Mouse (Mus musculus): ENCODE measurements around the gene Serpina3i. TPM values are rescaled to one million over a fixed set of nuclear protein-coding genes. Genes with fewer than 3 reads are reported as not detected.

Gene Serpina3i
- total and polyA plus RNA-seq, 3 experiments: not detected

DNA sequence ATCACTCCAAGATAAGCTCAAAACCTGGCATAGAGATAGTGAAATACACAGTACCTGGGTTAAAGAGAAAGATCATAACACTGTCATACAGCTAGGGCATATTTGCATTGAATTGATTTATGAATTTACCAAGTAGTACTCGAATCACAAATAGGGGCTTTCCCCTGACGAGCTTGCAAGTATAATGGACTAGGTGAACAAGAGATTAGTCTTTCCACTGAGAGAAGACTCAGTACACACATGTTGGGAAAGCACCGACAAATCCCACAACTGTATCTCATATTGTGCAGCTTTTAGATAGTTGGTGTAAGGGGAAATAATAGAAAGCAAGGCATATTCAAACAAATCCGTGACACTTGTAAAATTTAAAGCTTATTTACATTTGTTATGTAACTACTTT, 43.1 kb downstream of the Serpina3i start:
- TF ChIP-seq IRF4 (IDR thresholded peaks at IDR 0.05; ENCODE audit: low read depth, low read length) (peak; percentile 88), RAD21 (IDR thresholded peaks at IDR 0.05; ENCODE audit: low read depth, low read length) (no peak; the same call in 1 of the 2 replicates), MYC (IDR thresholded peaks at IDR 0.05; ENCODE audit: low read depth, low read length) (peak; percentile 71; the same call in 1 of the 2 replicates), MEF2A (IDR thresholded peaks at IDR 0.05; ENCODE audit: borderline replicate concordance, low read depth, low read length) (peak; percentile 54; the same call in 1 of the 2 replicates), JUN (IDR thresholded peaks at IDR 0.05; ENCODE audit: insufficient read depth, low read depth, low read length) (peak; percentile 28; the same call in 1 of the 2 replicates), EP300 (IDR thresholded peaks at IDR 0.05; ENCODE audit: low read length) (peak; percentile 77), UBTF (IDR thresholded peaks at IDR 0.05; ENCODE audit: low read depth, low read length) (no peak), BHLHE40 (IDR thresholded peaks at IDR 0.05; ENCODE audit: low read depth, low read length) (peak; percentile 39), RCOR1 (conservative IDR thresholded peaks at IDR 0.05; ENCODE audit: low read depth, low read length) (peak; percentile 73; the same call in 1 of the 2 replicates), MAZ (IDR thresholded peaks at IDR 0.05; ENCODE audit: low read depth, low read length) (no peak), MAFK (IDR thresholded peaks at IDR 0.05; ENCODE audit: insufficient replicate concordance, low read length) (0 out of 2 replicates have a peak, but pooled peaks have one; percentile 47), TCF12 (IDR thresholded peaks at IDR 0.05; ENCODE audit: low read depth, low read length) (peak; percentile 25; the same call in 1 of the 2 replicates), ZKSCAN1 (IDR thresholded peaks at IDR 0.05; ENCODE audit: borderline replicate concordance, low read depth, low read length) (no peak), POLR2A (IDR thresholded peaks at IDR 0.05; ENCODE audit: low read depth, low read length) (no peak), ETS1 (conservative IDR thresholded peaks at IDR 0.05; ENCODE audit: low read depth, low read length) (peak; percentile 60)
- peaks cover 4 to 12% of the 10 kb centered on the region in 2 experiments for H3K4me1 ChIP-seq (ENCODE audit: control insufficient read depth in 1 of 2, insufficient read depth in 2 of 2)
- H3K9me3 ChIP-seq (replicated peaks; ENCODE audit: low read length): peaks cover 2% of the 10 kb centered on the region
- H3K36me3 ChIP-seq (replicated peaks in 1 of 2; ENCODE audit: control insufficient read depth in 1 of 2, insufficient read depth in 1 of 2, low read length in 1 of 2): no peaks in the 10 kb centered on the region
- H3K79me2 ChIP-seq (replicated peaks; ENCODE audit: control insufficient read depth, extremely low read depth, insufficient read depth, poor library complexity, severe bottlenecking): no peaks in the 10 kb centered on the region
- in situ Hi-C loops (cut with MboI; ENCODE audit: low pct_ligation_motif_present, low pct_unique_long_range_greater_than_20kb, low sequenced_read_pairs) (no loop called here), dilution Hi-C loops (cut with MboI; ENCODE audit: extremely low pct_ligation_motif_present, extremely low pct_unique_long_range_greater_than_20kb, low sequenced_read_pairs) (no loop called here)
- no peaks in the 10 kb centered on the region for H3K27me3 ChIP-seq (replicated peaks)
- H3K9ac ChIP-seq (ENCODE audit: insufficient read depth, low read depth): no peak overlapping the region
- no peak overlapping the region for H3K27ac ChIP-seq (ENCODE audit: insufficient read depth, low read depth)
- no peak overlapping the region for H3K4me3 ChIP-seq (replicated peaks in 1 of 3; ENCODE audit: low read depth in 2 of 3, low read length in 2 of 3, poor library complexity in 1 of 3)
- peak; percentile 81 for DNase-seq (ENCODE audit: extremely low read depth)
- H3K4me2 ChIP-seq (ENCODE audit: insufficient read depth, low read depth, poor library complexity, severe bottlenecking): no peak overlapping the region

DNA sequence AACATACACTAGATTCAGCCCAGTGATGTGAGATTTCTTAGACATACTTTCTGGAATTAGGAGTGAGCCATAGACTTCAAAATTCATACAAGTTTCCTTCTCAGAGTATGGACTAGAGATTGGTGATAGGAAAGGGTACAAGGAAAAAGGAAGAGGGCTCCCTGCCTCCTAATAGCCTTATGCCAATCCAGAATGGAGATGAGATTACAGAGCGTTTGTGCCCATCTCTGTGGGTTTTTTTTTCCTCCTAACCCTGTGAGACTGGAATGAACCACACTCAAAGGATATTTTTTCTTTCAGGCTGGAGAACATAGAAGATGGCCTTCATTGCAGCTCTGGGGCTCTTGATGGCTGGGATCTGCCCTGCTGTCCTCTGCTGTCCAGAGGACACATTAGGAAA, 51.3 kb downstream of the Serpina3i start, which contains the start of gene Serpina3j:
Gene Serpina3j (plus strand): TSS at position 301 of the 400 bp plus-strand sequence.
- in situ Hi-C loops (cut with MboI; ENCODE audit: low pct_ligation_motif_present, low pct_unique_long_range_greater_than_20kb, low sequenced_read_pairs) (no loop called here), dilution Hi-C loops (cut with MboI; ENCODE audit: extremely low pct_ligation_motif_present, extremely low pct_unique_long_range_greater_than_20kb, low sequenced_read_pairs) (no loop called here)
- Histone ChIP-seq H3K9me3 (replicated peaks; ENCODE audit: low read length) (no peaks in the 10 kb centered on the region), H3K4me3 (replicated peaks in 1 of 3; ENCODE audit: low read depth in 2 of 3, low read length in 2 of 3, poor library complexity in 1 of 3) (no peak within 1 kb of the TSS), H3K79me2 (replicated peaks; ENCODE audit: control insufficient read depth, extremely low read depth, insufficient read depth, poor library complexity, severe bottlenecking) (no peaks in the 10 kb centered on the region), H3K4me1 (ENCODE audit: control insufficient read depth in 1 of 2, insufficient read depth in 2 of 2) (no peaks in the 10 kb centered on the region), H3K36me3 (replicated peaks in 1 of 2; ENCODE audit: control insufficient read depth in 1 of 2, insufficient read depth in 1 of 2, low read length in 1 of 2) (no peaks in the 10 kb centered on the region), H3K27me3 (replicated peaks) (peaks cover 3% of the 10 kb centered on the region), H3K27ac (ENCODE audit: insufficient read depth, low read depth) (no peak within 1 kb of the TSS), H3K4me2 (ENCODE audit: insufficient read depth, low read depth, poor library complexity, severe bottlenecking) (no peak within 1 kb of the TSS), H3K9ac (ENCODE audit: insufficient read depth, low read depth) (no peak within 1 kb of the TSS)
- no peak for DNase-seq (ENCODE audit: extremely low read depth)
- TF ChIP-seq PAX5 (IDR thresholded peaks at IDR 0.05; ENCODE audit: low read length): no peak
- TF ChIP-seq KAT2A (IDR thresholded peaks at IDR 0.05; ENCODE audit: insufficient replicate concordance, low read length): no peak
- no peak for TF ChIP-seq JUN (IDR thresholded peaks at IDR 0.05; ENCODE audit: insufficient read depth, low read depth, low read length)
- no peak for TF ChIP-seq ETS1 (conservative IDR thresholded peaks at IDR 0.05; ENCODE audit: low read depth, low read length)
- no peak for TF ChIP-seq USF2 (conservative IDR thresholded peaks at IDR 0.05; ENCODE audit: low read depth, low read length)
- no peak for TF ChIP-seq ZKSCAN1 (IDR thresholded peaks at IDR 0.05; ENCODE audit: borderline replicate concordance, low read depth, low read length)
- TF ChIP-seq MXI1 (IDR thresholded peaks at IDR 0.05; ENCODE audit: low read depth, low read length): no peak
- TF ChIP-seq ZMIZ1 (IDR thresholded peaks at IDR 0.05; ENCODE audit: low read depth, low read length): no peak
- TF ChIP-seq CTCF (conservative IDR thresholded peaks at IDR 0.05 in 1 of 2, IDR thresholded peaks at IDR 0.05 in 1 of 2; ENCODE audit: low read depth in 2 of 2, low read length in 2 of 2): no peak

Other genes starting within 250 kb of the Serpina3i start
- gene Serpina9, start 249.4 kb upstream of the Serpina3i start, total RNA-seq (2012; rRNA removed): 0.08 and 0.13 TPM in 2 replicates
- 0.36 and 0.42 TPM in 2 replicates for gene Serpina9, start 249.4 kb upstream of the Serpina3i start, total RNA-seq (2014; rRNA removed)
- 0.23 TPM in 1 of 2 replicates, not detected in the other for gene Serpina9, start 249.4 kb upstream of the Serpina3i start, polyA plus RNA-seq (2012; ENCODE audit: insufficient read length, low read depth)
- gene Serpina12, start 218.7 kb upstream of the Serpina3i start, total RNA-seq (2012; rRNA removed): not detected in 2 replicates
- not detected in 2 replicates for gene Serpina12, start 218.7 kb upstream of the Serpina3i start, total RNA-seq (2014; rRNA removed)
- gene Serpina12, start 218.7 kb upstream of the Serpina3i start, polyA plus RNA-seq (2012; ENCODE audit: insufficient read length, low read depth): 0.08 and 0.09 TPM in 2 replicates
- gene Serpina5, start 162.0 kb upstream of the Serpina3i start, total RNA-seq (2012; rRNA removed): not detected in 2 replicates
- gene Serpina5, start 162.0 kb upstream of the Serpina3i start, total RNA-seq (2014; rRNA removed): not detected in 2 replicates
- gene Serpina5, start 162.0 kb upstream of the Serpina3i start, polyA plus RNA-seq (2012; ENCODE audit: insufficient read length, low read depth): not detected in 2 replicates
- gene Serpina3a, start 150.4 kb upstream of the Serpina3i start, total RNA-seq (2012; rRNA removed): not detected in 2 replicates
- not detected in 2 replicates for gene Serpina3a, start 150.4 kb upstream of the Serpina3i start, total RNA-seq (2014; rRNA removed)
- not detected in 2 replicates for gene Serpina3a, start 150.4 kb upstream of the Serpina3i start, polyA plus RNA-seq (2012; ENCODE audit: insufficient read length, low read depth)
- gene Serpina3b, start 135.1 kb upstream of the Serpina3i start, total RNA-seq (2012; rRNA removed): not detected in 2 replicates
- not detected in 2 replicates for gene Serpina3b, start 135.1 kb upstream of the Serpina3i start, total RNA-seq (2014; rRNA removed)
- gene Serpina3b, start 135.1 kb upstream of the Serpina3i start, polyA plus RNA-seq (2012; ENCODE audit: insufficient read length, low read depth): not detected in 2 replicates
- not detected in 2 replicates for gene Serpina3c, start 109.3 kb upstream of the Serpina3i start, total RNA-seq (2012; rRNA removed)
- not detected in 2 replicates for gene Serpina3c, start 109.3 kb upstream of the Serpina3i start, total RNA-seq (2014; rRNA removed)
- not detected in 2 replicates for gene Serpina3c, start 109.3 kb upstream of the Serpina3i start, polyA plus RNA-seq (2012; ENCODE audit: insufficient read length, low read depth)
- 0.08 TPM in 1 of 2 replicates, not detected in the other for gene Serpina3f, start 48.6 kb upstream of the Serpina3i start, total RNA-seq (2012; rRNA removed)
- gene Serpina3f, start 48.6 kb upstream of the Serpina3i start, total RNA-seq (2014; rRNA removed): 0.35 TPM in 1 of 2 replicates, not detected in the other
- 0.22 and 0.51 TPM in 2 replicates for gene Serpina3f, start 48.6 kb upstream of the Serpina3i start, polyA plus RNA-seq (2012; ENCODE audit: insufficient read length, low read depth)
- gene Serpina3g, start 26.9 kb upstream of the Serpina3i start, total RNA-seq (2012; rRNA removed): 0.88 and 1.4 TPM in 2 replicates
- 12.9 and 13.9 TPM in 2 replicates for gene Serpina3g, start 26.9 kb upstream of the Serpina3i start, total RNA-seq (2014; rRNA removed)
- 9.3 and 11.7 TPM in 2 replicates for gene Serpina3g, start 26.9 kb upstream of the Serpina3i start, polyA plus RNA-seq (2012; ENCODE audit: insufficient read length, low read depth)
- not detected in 2 replicates for gene Serpina3j, start 51.4 kb downstream of the Serpina3i start, total RNA-seq (2012; rRNA removed)
- not detected in 2 replicates for gene Serpina3j, start 51.4 kb downstream of the Serpina3i start, total RNA-seq (2014; rRNA removed)
- gene Serpina3j, start 51.4 kb downstream of the Serpina3i start, polyA plus RNA-seq (2012; ENCODE audit: insufficient read length, low read depth): not detected in 2 replicates
- not detected in 2 replicates for gene Serpina3k, start 75.4 kb downstream of the Serpina3i start, total RNA-seq (2012; rRNA removed)
- gene Serpina3k, start 75.4 kb downstream of the Serpina3i start, total RNA-seq (2014; rRNA removed): not detected in 2 replicates
- gene Serpina3k, start 75.4 kb downstream of the Serpina3i start, polyA plus RNA-seq (2012; ENCODE audit: insufficient read length, low read depth): not detected in 2 replicates
- gene Serpina3m, start 75.4 kb downstream of the Serpina3i start, total RNA-seq (2012; rRNA removed): not detected in 2 replicates
- not detected in 2 replicates for gene Serpina3m, start 75.4 kb downstream of the Serpina3i start, total RNA-seq (2014; rRNA removed)
- gene Serpina3m, start 75.4 kb downstream of the Serpina3i start, polyA plus RNA-seq (2012; ENCODE audit: insufficient read length, low read depth): not detected in 2 replicates
- not detected in 2 replicates for gene Serpina3n, start 143.6 kb downstream of the Serpina3i start, total RNA-seq (2012; rRNA removed)
- gene Serpina3n, start 143.6 kb downstream of the Serpina3i start, total RNA-seq (2014; rRNA removed): not detected in 2 replicates
- not detected in 2 replicates for gene Serpina3n, start 143.6 kb downstream of the Serpina3i start, polyA plus RNA-seq (2012; ENCODE audit: insufficient read length, low read depth)
- gene Gsc, start 210.2 kb downstream of the Serpina3i start, total RNA-seq (2012; rRNA removed): not detected in 2 replicates
- gene Gsc, start 210.2 kb downstream of the Serpina3i start, total RNA-seq (2014; rRNA removed): not detected in 2 replicates
- not detected in 2 replicates for gene Gsc, start 210.2 kb downstream of the Serpina3i start, polyA plus RNA-seq (2012; ENCODE audit: insufficient read length, low read depth)